Mouse (Mus musculus) G1E (cell line): ENCODE measurements at regions not wholly inside any gene's neighbourhood (a gene's known extent, or its start where the extent isn't known, plus 50 kb on each side); places are given as distances from the start of the nearest gene placed in this dataset.

Source experiments
- ATAC-seq: 2 replicates; pipeline ENCODE4 v1.8.0; 2016; ENCODE audit warnings: mild to moderate bottlenecking; ENCODE audit not compliant: insufficient number of reproducible peaks, poor library complexity, low FRiP score, severe bottlenecking; ENCODE audit errors: extremely low read depth
- DNase-seq: peaks from one replicate; pipeline ENCODE4 v3.0.0; 2012; ENCODE audit warnings: low spot score
- H3K27me3 ChIP-seq: 2 replicates; pipeline ENCODE4 v1.6.1; 2012; ENCODE audit warnings: mild to moderate bottlenecking, low read length, inconsistent platforms; ENCODE audit not compliant: insufficient read depth
- H3K36me3 ChIP-seq: replicated peaks from 2 replicates; pipeline ENCODE3; 2012; ENCODE audit warnings: mild to moderate bottlenecking, inconsistent platforms
- H3K4me1 ChIP-seq: 2 replicates; pipeline ENCODE4 v1.6.1; 2012; ENCODE audit warnings: low read depth, low read length, inconsistent platforms, mixed read lengths; ENCODE audit not compliant: insufficient read depth
- H3K4me3 ChIP-seq: 2 replicates; pipeline ENCODE4 v1.5.1; 2012; ENCODE audit warnings: low read depth, mild to moderate bottlenecking, inconsistent platforms, low read length, moderate library complexity, mixed read lengths
- H3K9me3 ChIP-seq: replicated peaks from 2 replicates; pipeline ENCODE4 v1.6.1; 2012; ENCODE audit warnings: inconsistent platforms
- CTCF ChIP-seq: IDR thresholded peaks from 2 replicates; pipeline ENCODE4 v1.5.1; 2012; ENCODE audit warnings: low read depth, low read length, inconsistent platforms, mixed read lengths
- GATA1 ChIP-seq: IDR thresholded peaks from 2 replicates; pipeline ENCODE4 v1.6.1; 2012; ENCODE audit warnings: borderline replicate concordance, low read length, inconsistent platforms, mixed read lengths
- GATA2 ChIP-seq: IDR thresholded peaks from 2 replicates; pipeline ENCODE4 v1.6.1; 2012; ENCODE audit warnings: low read depth, low read length, inconsistent platforms, borderline replicate concordance
- POLR2AphosphoS5 ChIP-seq: IDR thresholded peaks from 2 replicates; pipeline ENCODE4 v1.6.1; 2012; ENCODE audit warnings: low read depth, low read length, inconsistent platforms; ENCODE audit not compliant: insufficient replicate concordance
- TAL1 ChIP-seq: conservative IDR thresholded peaks from 2 replicates; pipeline ENCODE4 v1.6.1; 2012; ENCODE audit warnings: low read depth, low read length, inconsistent platforms, mixed read lengths

DNA sequence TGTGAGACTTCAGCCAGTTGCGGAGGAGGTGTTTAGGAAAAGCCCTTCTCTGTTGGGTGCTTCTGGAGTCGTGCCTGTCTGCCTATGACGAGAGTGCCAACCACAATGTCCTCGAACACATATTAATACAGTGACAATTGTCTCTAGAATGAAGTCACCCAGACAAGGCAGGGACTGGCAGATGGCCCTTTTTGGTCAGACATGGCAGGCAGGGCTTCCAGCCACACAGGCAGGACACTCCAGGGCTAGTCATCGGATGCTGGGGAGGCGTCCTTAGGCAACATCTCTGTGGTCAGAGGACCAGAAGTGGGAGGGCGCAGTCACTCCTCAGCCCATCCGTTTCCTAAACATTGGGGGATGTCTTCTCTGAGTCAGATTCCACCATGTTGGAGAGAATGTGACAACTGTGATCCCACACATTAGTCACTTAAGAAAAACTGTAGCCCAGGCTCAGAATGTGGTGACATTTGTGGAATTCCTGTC lies 53.0 kb upstream of the Itga11 start:
- DNase-seq (no peak), ATAC-seq (no peak)
- Histone ChIP-seq H3K27me3 (peaks cover 8% of the 10 kb centered on the region), H3K4me3 (no peak overlapping the region), H3K4me1 (no peaks in the 10 kb centered on the region), H3K36me3 (no peaks in the 10 kb centered on the region), H3K9me3 (no peaks in the 10 kb centered on the region)
- TF ChIP-seq GATA1 (no peak), POLR2AphosphoS5 (no peak), CTCF (no peak), TAL1 (no peak), GATA2 (no peak)

DNA sequence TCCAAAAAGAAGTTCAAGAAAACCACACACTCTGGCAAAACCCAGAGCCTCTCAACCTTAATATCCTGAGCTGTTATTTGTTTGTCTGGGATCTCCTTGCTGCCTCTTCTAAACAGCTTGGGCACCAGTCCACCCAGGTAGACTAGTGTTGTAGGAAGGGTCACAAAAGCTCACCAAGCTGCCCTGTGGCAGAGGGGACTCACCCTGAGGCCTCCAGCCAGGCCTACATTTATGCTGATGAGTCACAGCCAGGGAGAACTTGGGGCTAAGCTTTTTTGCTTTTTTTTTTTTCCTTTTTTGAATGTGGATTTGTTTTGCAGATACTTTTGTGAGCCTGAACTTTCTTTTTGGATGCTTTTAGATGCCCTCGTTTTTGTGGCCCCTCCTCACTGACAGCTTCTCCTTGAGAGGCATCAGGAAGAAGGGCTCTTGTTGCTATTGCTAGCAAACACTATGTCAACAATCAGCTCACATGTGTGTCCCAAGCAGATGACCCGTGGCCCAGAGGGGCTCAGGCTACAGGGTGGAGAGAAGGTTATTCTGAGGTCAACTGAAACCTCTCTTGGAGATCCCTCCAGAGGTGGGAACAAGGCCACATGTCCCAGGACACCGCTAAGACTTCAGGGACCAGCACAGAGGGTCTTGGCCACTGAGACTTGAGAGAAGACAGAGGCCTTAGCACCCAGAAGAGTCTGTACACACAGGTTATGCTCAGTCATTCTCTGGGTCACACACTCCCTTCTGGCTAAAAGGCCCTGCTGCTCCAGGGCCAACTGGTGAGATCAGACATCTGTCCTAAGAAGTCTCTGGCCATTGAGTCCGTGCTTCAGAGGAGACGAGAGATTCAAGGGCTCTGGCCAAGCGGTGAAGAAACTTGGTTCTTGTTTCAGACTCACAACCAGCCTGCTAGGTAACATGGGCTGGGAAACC lies 50.3 kb upstream of the Itga11 start:
- ATAC-seq (no peak), DNase-seq (no peak)
- H3K4me3 ChIP-seq: no peak overlapping the region
- H3K4me1 ChIP-seq: no peaks in the 10 kb centered on the region
- H3K9me3 ChIP-seq: no peaks in the 10 kb centered on the region
- TF ChIP-seq POLR2AphosphoS5: no peak
- TF ChIP-seq CTCF: no peak
- no peak for TF ChIP-seq GATA2
- no peak for TF ChIP-seq GATA1
- TF ChIP-seq TAL1: no peak
- H3K27me3 ChIP-seq: peaks cover 3% of the 10 kb centered on the region; the same call in 1 of the 2 replicates
- no peaks in the 10 kb centered on the region for H3K36me3 ChIP-seq
